Mouse (Mus musculus): ENCODE measurements around the gene Sla2.

DNA sequence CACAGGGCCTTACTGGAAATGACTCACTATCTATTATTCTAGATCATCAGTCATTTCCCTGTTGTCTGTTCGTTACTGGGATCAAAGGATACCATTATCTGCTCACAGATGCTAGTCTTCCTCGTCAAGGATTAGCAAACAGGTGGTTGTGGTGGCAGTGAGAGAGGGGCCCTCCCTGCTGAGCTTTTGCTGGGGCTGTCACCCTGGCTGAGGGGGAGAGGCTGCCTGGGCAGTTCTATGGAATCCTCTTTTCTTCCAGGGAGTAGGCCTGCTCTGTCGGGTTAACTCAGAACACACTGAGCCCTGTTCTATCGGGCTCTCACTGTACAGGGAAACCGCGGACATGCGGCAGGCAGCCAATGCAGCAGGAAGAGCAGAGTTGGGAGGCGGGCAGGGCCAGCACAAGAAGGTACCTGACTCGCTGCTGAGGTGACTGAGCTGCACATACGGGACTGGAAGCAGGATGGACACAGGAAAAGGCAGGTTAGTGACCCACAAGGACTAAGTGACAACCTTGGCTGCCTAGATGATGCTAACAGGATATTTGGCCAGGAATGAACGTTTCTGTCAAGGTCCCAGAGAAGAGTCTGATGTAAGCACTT, 42.6 kb upstream of the Sla2 start:
- TF ChIP-seq CTCF (IDR thresholded peaks at IDR 0.05; ENCODE audit: borderline replicate concordance, insufficient read depth, low read length) (no peak), POLR2A (IDR thresholded peaks at IDR 0.05; ENCODE audit: low read depth, low read length) (no peak)
